Mouse (Mus musculus): ENCODE data around the gene Ide. TPM values are rescaled to one million over a fixed set of nuclear protein-coding genes. Genes with fewer than 3 reads are reported as not detected.

Ide gene
- polyA plus RNA-seq, 1 experiment: 96.7 TPM

DNA sequence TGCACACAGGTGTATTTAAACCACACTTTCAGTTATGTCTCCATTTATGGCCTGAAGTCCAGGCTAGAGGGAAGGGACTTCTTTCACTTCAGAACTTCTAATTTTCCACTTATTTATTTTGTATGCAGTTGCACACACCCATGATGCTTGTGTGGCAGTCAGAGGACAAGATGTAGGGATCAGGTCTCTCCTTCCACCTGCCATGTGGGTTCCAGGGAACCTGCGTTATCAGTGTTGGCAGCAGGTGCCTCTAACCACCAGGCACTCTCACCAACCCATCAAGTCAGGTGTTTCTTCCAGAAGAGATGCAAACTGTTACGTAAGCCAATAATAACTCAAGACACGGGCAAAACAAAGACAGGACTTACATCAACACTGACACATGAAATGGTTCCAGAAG, 35.9 kb downstream of the Ide start:
- H3K4me1 ChIP-seq (ENCODE audit: control insufficient read depth, insufficient read depth, low read length): no peaks in the 10 kb centered on the region
- H3K36me3 ChIP-seq (ENCODE audit: control insufficient read depth, insufficient read depth, low read length): no peaks in the 10 kb centered on the region
- H3K4me3 ChIP-seq (ENCODE audit: control insufficient read depth, low read depth, low read length): no peak overlapping the region
- no peaks in the 10 kb centered on the region for H3K27me3 ChIP-seq (ENCODE audit: control insufficient read depth, insufficient read depth, low read length)
- TF ChIP-seq POLR2A (IDR thresholded peaks at IDR 0.05; ENCODE audit: control insufficient read depth, low read depth, low read length): no peak
- H3K27ac ChIP-seq (ENCODE audit: control insufficient read depth, insufficient read depth, low read depth, low read length): no peak overlapping the region

DNA sequence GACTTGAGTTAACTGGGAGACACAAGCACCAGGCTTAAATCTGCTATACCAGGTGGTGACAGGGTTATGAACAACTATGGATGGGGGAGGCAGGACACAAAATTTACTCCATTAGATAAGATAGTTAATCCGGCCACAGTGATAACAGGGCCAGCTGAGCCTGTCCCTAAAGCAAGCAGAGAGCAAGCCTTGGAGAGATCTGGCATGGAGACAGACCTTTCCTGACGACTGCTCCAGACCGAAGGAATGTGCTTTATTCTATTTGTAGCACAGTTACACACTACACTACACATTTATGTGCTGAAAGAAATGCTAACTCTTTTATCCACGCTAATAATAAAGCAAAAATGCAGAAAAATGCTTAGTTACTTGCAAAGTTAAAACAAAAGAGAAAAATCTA, 46.0 kb downstream of the Ide start:
- Histone ChIP-seq H3K4me1 (ENCODE audit: control insufficient read depth, insufficient read depth, low read length) (no peaks in the 10 kb centered on the region), H3K36me3 (ENCODE audit: control insufficient read depth, insufficient read depth, low read length) (peaks cover 3% of the 10 kb centered on the region), H3K27me3 (ENCODE audit: control insufficient read depth, insufficient read depth, low read length) (no peaks in the 10 kb centered on the region), H3K4me3 (ENCODE audit: control insufficient read depth, low read depth, low read length) (no peak overlapping the region), H3K27ac (ENCODE audit: control insufficient read depth, insufficient read depth, low read depth, low read length) (no peak overlapping the region)
- TF ChIP-seq CTCF (IDR thresholded peaks at IDR 0.05; ENCODE audit: control insufficient read depth, insufficient read depth, insufficient replicate concordance, low read depth, low read length) (no peak), POLR2A (IDR thresholded peaks at IDR 0.05; ENCODE audit: control insufficient read depth, low read depth, low read length) (no peak)

DNA sequence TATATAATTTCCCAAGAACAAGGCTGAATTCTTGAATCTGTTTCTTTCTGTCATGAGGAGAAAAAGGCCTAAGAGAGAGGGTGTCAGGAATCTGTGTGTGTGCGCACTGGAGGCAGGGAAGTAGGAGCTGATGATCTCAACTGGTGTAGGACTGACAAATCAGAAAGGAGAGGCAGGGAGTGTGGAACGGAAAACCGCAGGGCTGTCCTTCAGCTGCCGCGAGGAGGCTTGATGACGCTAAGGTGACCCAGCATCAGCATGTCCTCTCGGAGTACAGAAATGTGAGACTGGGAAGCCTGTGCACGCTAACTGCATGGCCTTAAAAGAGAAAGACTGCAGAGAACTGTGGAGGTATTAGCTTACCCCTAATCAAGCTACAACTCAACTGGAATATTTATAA, 46.7 kb downstream of the Ide start:
- no peaks in the 10 kb centered on the region for H3K4me1 ChIP-seq (ENCODE audit: control insufficient read depth, insufficient read depth, low read length)
- H3K27ac ChIP-seq (ENCODE audit: control insufficient read depth, insufficient read depth, low read depth, low read length): no peak overlapping the region
- H3K27me3 ChIP-seq (ENCODE audit: control insufficient read depth, insufficient read depth, low read length): no peaks in the 10 kb centered on the region
- peaks cover 4% of the 10 kb centered on the region for H3K36me3 ChIP-seq (ENCODE audit: control insufficient read depth, insufficient read depth, low read length)
- no peak overlapping the region for H3K4me3 ChIP-seq (ENCODE audit: control insufficient read depth, low read depth, low read length)
- no peak for TF ChIP-seq POLR2A (IDR thresholded peaks at IDR 0.05; ENCODE audit: control insufficient read depth, low read depth, low read length)
- no peak for TF ChIP-seq CTCF (IDR thresholded peaks at IDR 0.05; ENCODE audit: control insufficient read depth, insufficient read depth, insufficient replicate concordance, low read depth, low read length)

DNA sequence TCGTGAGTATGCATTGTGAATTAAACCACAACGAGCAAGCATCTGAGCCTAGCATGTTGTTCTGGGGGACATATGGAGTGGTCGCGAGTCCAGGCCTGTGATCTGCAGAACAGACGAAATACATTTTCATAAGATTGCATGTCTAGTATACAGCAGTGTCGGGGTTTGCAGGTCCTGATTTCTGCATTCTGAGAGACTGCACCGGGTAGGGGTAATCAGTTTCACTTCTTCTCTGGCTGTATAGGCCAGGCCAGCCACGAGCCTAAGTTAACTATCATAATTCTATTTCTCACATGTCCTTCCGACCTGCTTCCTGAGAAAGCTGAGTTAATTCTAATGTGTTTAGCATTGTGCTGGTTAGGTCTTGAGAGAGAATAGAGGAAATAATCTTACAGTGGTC, 52.9 kb downstream of the Ide start:
- H3K36me3 ChIP-seq (ENCODE audit: control insufficient read depth, insufficient read depth, low read length): peaks cover 4% of the 10 kb centered on the region
- TF ChIP-seq POLR2A (IDR thresholded peaks at IDR 0.05; ENCODE audit: control insufficient read depth, low read depth, low read length) (no peak), CTCF (IDR thresholded peaks at IDR 0.05; ENCODE audit: control insufficient read depth, insufficient read depth, insufficient replicate concordance, low read depth, low read length) (no peak)
- H3K27ac ChIP-seq (ENCODE audit: control insufficient read depth, insufficient read depth, low read depth, low read length): no peak overlapping the region
- H3K27me3 ChIP-seq (ENCODE audit: control insufficient read depth, insufficient read depth, low read length): no peaks in the 10 kb centered on the region
- H3K4me1 ChIP-seq (ENCODE audit: control insufficient read depth, insufficient read depth, low read length): no peaks in the 10 kb centered on the region
- H3K4me3 ChIP-seq (ENCODE audit: control insufficient read depth, low read depth, low read length): no peak overlapping the region

DNA sequence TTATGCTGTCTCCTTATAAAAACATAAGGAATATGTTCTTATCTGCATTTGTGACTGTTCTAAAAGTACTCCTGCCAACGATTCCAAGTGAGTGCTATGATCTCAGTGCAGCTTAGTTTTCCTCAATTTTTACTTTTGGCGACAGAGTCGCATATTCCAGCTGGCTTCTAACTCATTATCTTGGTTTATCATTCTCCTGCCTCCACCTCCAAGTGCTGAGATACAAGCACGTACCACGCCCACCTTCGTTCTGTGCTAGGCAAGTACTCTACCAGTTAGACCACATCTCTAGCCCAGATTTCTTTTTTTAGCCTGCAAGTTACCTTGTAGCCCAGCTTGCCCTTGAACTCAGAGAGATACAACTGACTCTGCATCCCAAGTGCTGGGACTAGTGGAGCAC, 54.5 kb downstream of the Ide start:
- TF ChIP-seq CTCF (IDR thresholded peaks at IDR 0.05; ENCODE audit: control insufficient read depth, insufficient read depth, insufficient replicate concordance, low read depth, low read length) (no peak), POLR2A (IDR thresholded peaks at IDR 0.05; ENCODE audit: control insufficient read depth, low read depth, low read length) (no peak)
- Histone ChIP-seq H3K4me1 (ENCODE audit: control insufficient read depth, insufficient read depth, low read length) (no peaks in the 10 kb centered on the region), H3K27ac (ENCODE audit: control insufficient read depth, insufficient read depth, low read depth, low read length) (no peak overlapping the region), H3K4me3 (ENCODE audit: control insufficient read depth, low read depth, low read length) (no peak overlapping the region), H3K27me3 (ENCODE audit: control insufficient read depth, insufficient read depth, low read length) (no peaks in the 10 kb centered on the region), H3K36me3 (ENCODE audit: control insufficient read depth, insufficient read depth, low read length) (peaks cover 3% of the 10 kb centered on the region)

DNA sequence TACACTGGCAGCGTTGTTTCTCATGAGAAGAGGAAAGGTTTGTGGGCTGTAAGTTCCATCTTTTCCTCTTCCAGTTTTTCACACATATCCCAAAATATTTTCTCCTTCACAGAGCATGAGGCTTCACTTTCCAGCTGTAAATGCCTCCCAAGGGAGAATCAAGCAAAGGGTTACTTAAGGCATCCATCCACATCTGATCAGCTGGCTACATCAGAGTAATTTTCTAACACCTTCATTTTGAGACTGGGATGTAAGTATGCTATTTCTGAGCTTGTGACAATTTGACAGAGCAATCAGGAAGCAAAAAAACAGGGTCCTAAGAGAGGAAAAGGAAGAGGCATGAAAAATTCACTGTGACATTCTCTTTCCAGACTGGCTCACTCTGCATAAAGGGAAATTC, 55.9 kb downstream of the Ide start:
- no peak for TF ChIP-seq POLR2A (IDR thresholded peaks at IDR 0.05; ENCODE audit: control insufficient read depth, low read depth, low read length)
- no peak for TF ChIP-seq CTCF (IDR thresholded peaks at IDR 0.05; ENCODE audit: control insufficient read depth, insufficient read depth, insufficient replicate concordance, low read depth, low read length)
- no peak overlapping the region for H3K4me3 ChIP-seq (ENCODE audit: control insufficient read depth, low read depth, low read length)
- H3K36me3 ChIP-seq (ENCODE audit: control insufficient read depth, insufficient read depth, low read length): peaks cover 2% of the 10 kb centered on the region
- H3K27ac ChIP-seq (ENCODE audit: control insufficient read depth, insufficient read depth, low read depth, low read length): no peak overlapping the region
- H3K27me3 ChIP-seq (ENCODE audit: control insufficient read depth, insufficient read depth, low read length): no peaks in the 10 kb centered on the region
- H3K4me1 ChIP-seq (ENCODE audit: control insufficient read depth, insufficient read depth, low read length): no peaks in the 10 kb centered on the region

- TF ChIP-seq POLR2A (IDR thresholded peaks at IDR 0.05; ENCODE audit: control insufficient read depth, low read depth, low read length): no peak
- TF ChIP-seq CTCF (IDR thresholded peaks at IDR 0.05; ENCODE audit: control insufficient read depth, insufficient read depth, insufficient replicate concordance, low read depth, low read length): no peak
- no peaks in the 10 kb centered on the region for H3K27me3 ChIP-seq (ENCODE audit: control insufficient read depth, insufficient read depth, low read length)
- no peaks in the 10 kb centered on the region; the same call in 1 of the 2 replicates for H3K36me3 ChIP-seq (ENCODE audit: control insufficient read depth, insufficient read depth, low read length)
- H3K4me3 ChIP-seq (ENCODE audit: control insufficient read depth, low read depth, low read length): no peak overlapping the region
- no peaks in the 10 kb centered on the region for H3K4me1 ChIP-seq (ENCODE audit: control insufficient read depth, insufficient read depth, low read length)
- no peak overlapping the region for H3K27ac ChIP-seq (ENCODE audit: control insufficient read depth, insufficient read depth, low read depth, low read length)
Measured at GRCm38 (mm10) chr19:37279194-37279593, 58.5 kb downstream of the Ide start.

GRCm38 (mm10) chr19:37275555-37275954, 62.1 kb downstream of the Ide start:
- TF ChIP-seq POLR2A (IDR thresholded peaks at IDR 0.05; ENCODE audit: control insufficient read depth, low read depth, low read length) (no peak), CTCF (IDR thresholded peaks at IDR 0.05; ENCODE audit: control insufficient read depth, insufficient read depth, insufficient replicate concordance, low read depth, low read length) (no peak)
- Histone ChIP-seq H3K36me3 (ENCODE audit: control insufficient read depth, insufficient read depth, low read length) (no peaks in the 10 kb centered on the region; the same call in 1 of the 2 replicates), H3K27ac (ENCODE audit: control insufficient read depth, insufficient read depth, low read depth, low read length) (no peak overlapping the region), H3K27me3 (ENCODE audit: control insufficient read depth, insufficient read depth, low read length) (no peaks in the 10 kb centered on the region), H3K4me3 (ENCODE audit: control insufficient read depth, low read depth, low read length) (no peak overlapping the region), H3K4me1 (ENCODE audit: control insufficient read depth, insufficient read depth, low read length) (no peaks in the 10 kb centered on the region)
